Mouse (Mus musculus): ENCODE measurements around the gene Csrp2.

DNA sequence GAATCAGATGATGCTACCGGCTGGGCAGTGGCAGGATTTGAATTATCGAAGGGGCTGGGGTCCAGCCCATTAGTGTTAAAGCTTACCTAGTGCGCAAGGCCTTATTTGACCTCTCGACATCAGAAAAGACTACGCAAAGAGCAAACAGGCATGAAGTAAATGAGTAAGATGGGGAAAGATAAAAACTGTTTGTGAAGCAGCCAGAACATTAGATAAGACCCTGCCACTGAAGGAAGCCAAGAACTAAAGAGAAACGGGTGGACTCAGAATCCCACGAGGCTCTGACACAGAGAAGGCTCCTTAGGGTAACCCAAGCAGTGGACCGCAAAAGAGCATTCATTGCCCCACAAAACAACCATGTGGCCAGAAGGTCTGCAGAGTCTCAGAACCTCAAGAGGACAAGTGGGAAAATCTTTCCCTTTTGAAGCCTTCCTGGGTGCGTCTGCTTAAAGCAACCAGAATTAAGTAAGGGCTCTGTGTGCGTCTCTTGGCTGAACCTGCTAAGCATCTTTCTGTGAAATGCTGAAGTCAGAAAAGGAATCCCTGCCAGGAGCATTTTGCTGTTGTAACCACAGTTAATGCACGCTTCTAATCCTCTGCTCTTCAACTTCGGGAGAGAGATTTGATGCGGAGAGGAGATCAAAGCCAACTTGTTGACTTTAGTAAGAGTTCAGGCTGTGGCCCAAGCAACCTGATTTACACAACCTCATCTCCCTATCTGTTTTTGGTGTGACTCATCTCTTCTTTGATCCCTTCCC is 19.7 kb upstream of the Csrp2 start:
- no peak for TF ChIP-seq CHD2 (IDR thresholded peaks at IDR 0.05; ENCODE audit: low read depth, low read length)
- no peak for TF ChIP-seq ZNF384 (IDR thresholded peaks at IDR 0.05; ENCODE audit: low read depth, low read length)
- no peak for TF ChIP-seq ZC3H11A (IDR thresholded peaks at IDR 0.05; ENCODE audit: borderline replicate concordance, low read depth, low read length)
- TF ChIP-seq HCFC1 (IDR thresholded peaks at IDR 0.05; ENCODE audit: borderline replicate concordance, insufficient read depth, low read length) = no peak
